Mouse (Mus musculus) layer of hippocampus, postnatal 25 days (tissue): ENCODE measurements around the gene 4921504E06Rik. TPM values are rescaled to one million over a fixed set of nuclear protein-coding genes. Genes with fewer than 3 reads are reported as not detected.

Source experiments
- DNase-seq, 2 experiments: peaks; one replicate each; pipeline ENCODE4 v3.0.0; 2022; ENCODE audit warnings: mixed read lengths in 2 of 2, low spot score in 1 of 2; ENCODE audit errors: extremely low spot score in 1 of 2
- total RNA-seq, 2 experiments: library from RNA; stranded (reverse); gene quantifications; 2 replicates each; pipeline ENCODE4 v1.2.3; 2021

The 4921504E06Rik gene
- total RNA-seq, 2 experiments from 2014 or later = not detected

DNA sequence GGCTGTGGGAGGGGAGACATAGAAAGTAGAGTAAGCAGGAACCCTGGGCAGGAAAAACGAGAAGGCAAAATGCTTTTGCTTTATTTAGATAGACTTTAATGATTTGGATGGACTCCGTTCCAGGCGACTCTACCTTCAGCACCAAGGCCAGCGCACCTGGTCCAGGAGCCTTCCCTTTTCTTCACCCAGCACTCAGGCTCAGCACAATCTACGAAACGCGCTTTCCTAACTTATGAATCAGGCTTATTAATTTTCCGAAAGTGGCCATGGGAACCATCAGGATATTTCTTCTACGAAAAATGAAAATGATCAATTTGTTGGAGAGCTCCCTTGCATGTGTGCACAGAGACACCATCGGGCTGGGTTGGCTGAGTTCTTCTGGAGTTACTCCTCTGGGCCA lies 124.7 kb downstream of the 4921504E06Rik start:
- DNase-seq = no peak

DNA sequence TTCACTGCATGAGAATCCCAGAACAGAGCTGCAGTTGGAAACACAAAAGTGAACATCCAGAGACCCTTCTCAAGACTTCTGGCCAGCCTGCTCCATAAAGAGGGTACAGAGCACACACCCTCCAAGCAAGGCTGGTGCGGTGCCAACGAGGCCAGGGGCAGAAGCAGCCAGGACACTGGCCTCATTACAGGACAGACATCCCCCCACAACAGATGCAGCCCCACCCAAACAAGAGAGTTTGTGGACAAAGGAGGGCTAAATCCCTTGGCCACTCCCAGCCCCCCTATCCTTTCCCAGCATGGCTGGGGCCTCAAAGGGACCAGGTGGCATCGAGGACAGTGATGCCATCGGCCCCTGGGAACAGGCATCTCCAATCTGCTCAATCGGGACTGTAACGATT lies 130.6 kb downstream of the 4921504E06Rik start:
- no peak for DNase-seq

DNA sequence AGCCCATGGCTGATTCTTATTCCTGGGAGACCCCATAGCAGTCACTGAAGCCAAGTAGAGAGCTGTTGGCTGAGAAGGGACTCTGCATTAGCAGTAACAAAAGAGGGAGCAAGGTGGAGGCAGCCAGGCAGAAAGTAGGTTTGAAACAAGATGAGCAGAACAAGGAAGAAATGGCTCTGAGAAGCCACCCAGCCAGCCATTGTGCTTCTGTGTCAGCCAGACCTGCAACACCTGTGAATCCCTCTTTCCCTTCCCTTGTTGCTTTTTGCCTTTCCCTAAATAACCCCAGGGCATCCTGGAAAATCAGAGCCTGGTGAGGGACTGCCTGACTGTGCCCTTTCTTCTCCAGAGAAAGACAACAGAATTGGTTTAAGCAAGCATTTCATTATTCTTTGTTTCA lies 131.5 kb downstream of the 4921504E06Rik start:
- no peak for DNase-seq

DNA sequence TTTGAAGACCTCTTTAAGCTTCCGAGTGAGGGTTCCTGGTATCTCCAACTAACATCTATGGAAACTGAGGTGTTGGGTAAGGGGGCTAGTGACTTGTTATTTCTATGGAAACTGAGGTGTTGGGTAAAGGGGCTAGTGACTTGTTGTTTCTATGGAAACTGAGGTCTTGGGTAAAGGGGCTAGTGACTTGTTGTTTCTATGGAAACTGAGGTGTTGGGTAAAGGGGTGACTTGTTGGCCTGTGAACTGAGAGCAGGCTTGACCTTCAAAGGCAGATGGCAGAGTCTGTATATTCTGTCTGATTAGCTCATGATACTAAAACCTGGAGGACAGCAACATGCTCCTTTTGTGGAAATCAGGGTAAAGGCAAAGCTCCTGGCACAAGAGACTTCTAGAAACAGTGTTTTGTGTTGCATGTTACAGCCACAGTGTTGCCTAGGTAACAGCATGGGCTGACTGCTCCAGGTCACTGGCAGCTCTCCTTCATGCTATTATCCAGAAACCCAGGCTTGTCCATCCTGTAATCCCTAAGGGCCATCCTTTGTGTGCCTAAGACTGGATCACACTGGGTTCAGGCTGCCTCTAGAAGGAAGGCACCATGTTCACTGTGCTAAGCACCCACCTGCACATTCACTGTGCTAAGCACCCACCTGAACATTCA lies 133.9 kb downstream of the 4921504E06Rik start:
- DNase-seq = no peak

DNA sequence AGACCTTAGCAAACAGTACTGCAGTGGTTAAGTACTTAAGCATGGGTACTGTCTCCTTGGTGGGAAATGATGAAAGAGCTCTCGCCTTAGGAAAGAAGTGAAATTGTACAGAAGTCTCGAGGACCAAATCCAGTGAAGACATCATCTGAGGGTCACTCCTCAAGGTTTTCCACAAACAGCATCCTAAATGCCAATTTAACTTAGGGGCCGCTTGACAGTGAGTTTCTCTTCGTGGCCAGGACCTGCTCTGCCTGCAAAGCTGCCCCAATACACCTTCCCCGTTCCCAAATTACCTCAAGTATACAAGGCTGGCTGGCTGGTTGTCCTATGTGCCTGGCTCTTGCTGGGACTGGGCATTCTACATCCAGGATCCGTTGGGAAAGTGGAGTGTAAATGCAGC lies 137.6 kb downstream of the 4921504E06Rik start:
- DNase-seq = no peak

DNA sequence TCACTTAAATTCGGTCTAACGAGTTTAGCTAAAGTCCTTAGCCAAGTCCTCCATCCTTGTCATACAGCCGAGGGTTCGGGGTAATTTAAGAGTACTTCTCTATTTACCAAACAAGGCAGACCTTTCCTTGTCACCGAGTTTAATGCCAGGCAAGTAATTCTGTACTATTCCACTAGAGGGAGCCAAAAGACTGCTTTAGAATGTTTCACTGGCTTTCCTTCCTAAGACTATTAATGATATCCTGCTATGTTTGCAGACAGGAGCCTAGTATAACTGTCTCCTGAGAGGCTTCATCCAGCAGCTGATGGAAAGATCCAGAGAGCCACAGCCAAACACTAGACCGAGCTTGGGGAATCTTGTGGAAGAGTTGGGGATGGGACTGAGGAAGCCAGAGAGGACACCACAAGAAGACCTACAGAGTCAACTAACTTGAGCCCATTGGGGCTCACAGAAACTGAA lies 138.6 kb downstream of the 4921504E06Rik start:
- DNase-seq = no peak

DNA sequence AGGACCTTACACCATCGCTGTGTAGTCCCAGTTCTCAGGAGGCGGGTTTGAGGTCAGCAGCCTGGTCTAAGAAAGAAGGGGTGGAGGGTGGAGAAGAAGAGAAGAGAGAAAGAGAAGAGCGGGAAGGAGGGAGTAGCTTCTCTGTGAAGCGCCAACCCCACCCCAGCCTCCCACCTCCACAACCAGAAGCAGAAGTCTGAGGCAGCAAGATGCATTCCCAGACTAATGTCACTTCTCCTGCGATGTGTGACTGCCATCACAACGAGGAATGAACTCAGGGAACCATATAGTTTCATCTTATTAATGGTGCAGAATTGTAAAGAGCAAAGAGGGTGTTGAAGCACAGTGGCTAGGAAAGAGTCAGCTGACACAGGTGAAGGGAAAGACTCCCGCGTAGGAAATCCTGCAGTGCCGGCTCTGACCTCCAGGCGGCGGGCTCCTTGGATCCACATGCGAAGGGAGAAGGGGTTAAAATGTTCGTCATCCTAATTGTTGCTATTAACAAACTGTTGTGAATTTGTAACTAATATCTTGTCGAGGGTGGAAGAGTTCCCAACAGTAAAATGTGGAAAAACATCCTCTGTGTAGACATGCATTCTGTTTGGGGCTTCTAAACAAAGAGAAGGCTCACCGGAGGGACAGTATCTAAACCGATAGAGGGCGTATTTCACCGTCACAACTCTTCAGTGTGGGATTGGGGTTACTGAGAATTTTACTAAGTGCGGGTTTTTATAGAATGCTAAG lies 139.3 kb downstream of the 4921504E06Rik start:
- DNase-seq = peak; percentile 74 to 86

Other genes starting within 250 kb of the 4921504E06Rik start
- 10 to 100 TPM; 23.5 to 29.4 TPM for gene Msrb2, start 182.5 kb downstream of the 4921504E06Rik start, total RNA-seq
- gene Ptf1a, start 108.3 kb downstream of the 4921504E06Rik start, total RNA-seq = not detected
- 10 to 100 TPM; 12.3 TPM for gene Otud1, start 103.8 kb upstream of the 4921504E06Rik start, total RNA-seq